Mouse (Mus musculus) kidney, adult 2 months (tissue): ENCODE data around the gene Lilrb4a. TPM values are rescaled to one million over a fixed set of nuclear protein-coding genes. Genes with fewer than 3 reads are reported as not detected.
"Not testable (repeated sequence)": the region's sequence is repeated elsewhere in the genome, so short reads cannot be mapped to it uniquely, and the experiment has no call there.

Experiments
- DNase-seq: peaks from one replicate; pipeline ENCODE4 v3.0.0; 2021
- H3K27ac ChIP-seq: fragments of 200-500 bp; 2 replicates; pipeline ENCODE4 v1.5.1; 2012; ENCODE audit warnings: low read depth, low read length, control low read depth, inconsistent platforms; ENCODE audit not compliant: insufficient read depth
- H3K27me3 ChIP-seq: fragments of 200-500 bp; replicated peaks from 2 replicates; pipeline ENCODE4 v1.6.1; 2012; ENCODE audit warnings: mild to moderate bottlenecking, moderate library complexity, low read length, inconsistent platforms; ENCODE audit not compliant: control insufficient read depth, insufficient read depth
- H3K36me3 ChIP-seq: fragments of 200-500 bp; 2 replicates; pipeline ENCODE4 v1.6.1; 2012; ENCODE audit warnings: mild to moderate bottlenecking, moderate library complexity, low read length, inconsistent platforms; ENCODE audit not compliant: control insufficient read depth, insufficient read depth
- H3K4me1 ChIP-seq: fragments of 200-500 bp; 2 replicates; pipeline ENCODE4 v1.6.1; 2011; ENCODE audit warnings: low read length; ENCODE audit not compliant: control insufficient read depth, insufficient read depth
- H3K4me3 ChIP-seq: fragments of 200-500 bp; 2 replicates; pipeline ENCODE4 v1.5.1; 2011; ENCODE audit warnings: mild to moderate bottlenecking, low read depth, low read length, control low read depth; ENCODE audit not compliant: insufficient read depth
- CTCF ChIP-seq: fragments of 200-500 bp; conservative IDR thresholded peaks from 2 replicates; pipeline ENCODE4 v1.5.1; 2011; ENCODE audit warnings: low read depth, mild to moderate bottlenecking, control low read depth, low read length, moderate library complexity, mixed read lengths; ENCODE audit not compliant: insufficient read depth, insufficient read length
- POLR2A ChIP-seq: fragments of 200-500 bp; IDR thresholded peaks from one replicate; pipeline ENCODE4 v1.6.1; 2011; ENCODE audit warnings: low read depth, low read length, control low read depth
- WGBS: fragments of 180-500 bp; shearing (Covaris S2); methylation state at CpG from one replicate; pipeline ENCODE4 v1.1.7; 2018; 5-methylcytosine and 5-hydroxymethylcytosine counted together
- polyA plus RNA-seq: library from polyadenylated mRNA; depleted of rRNA; stranded (reverse); fragments of >200 nt; gene quantifications from 2 replicates; pipeline ENCODE4 v1.2.3, GENCODE M21; 2012; rRNA removed

Lilrb4a gene
- polyA plus RNA-seq = 1.0 and 1.4 TPM in 2 replicates

DNA sequence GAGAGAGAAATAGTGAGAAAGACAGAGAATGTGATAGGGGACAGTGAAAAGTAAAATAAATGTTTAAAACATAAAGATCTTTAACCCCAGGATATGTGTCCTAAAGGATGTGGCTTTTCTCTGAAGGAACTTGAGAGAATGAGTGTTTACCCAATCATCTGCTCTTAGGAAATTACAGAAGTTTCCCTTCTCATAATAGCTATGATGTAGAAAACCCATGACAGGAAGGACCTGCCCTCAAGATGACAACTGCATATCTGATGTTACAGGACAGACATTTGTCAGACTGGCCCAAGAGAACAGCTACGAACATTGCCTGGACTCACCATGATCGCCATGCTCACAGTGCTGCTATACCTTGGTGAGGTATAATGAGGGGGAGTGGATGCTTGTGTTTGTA lies at the start of gene Lilrb4a:
Gene Lilrb4a (plus strand): TSS at position 266 of the 400 bp plus-strand sequence.
- no CpG with 5 or more reads among the region's 2 CpGs for WGBS
- H3K27ac ChIP-seq, H3K27me3 ChIP-seq, H3K4me1 ChIP-seq, H3K36me3 ChIP-seq, DNase-seq, H3K4me3 ChIP-seq: not testable (repeated sequence)

DNA sequence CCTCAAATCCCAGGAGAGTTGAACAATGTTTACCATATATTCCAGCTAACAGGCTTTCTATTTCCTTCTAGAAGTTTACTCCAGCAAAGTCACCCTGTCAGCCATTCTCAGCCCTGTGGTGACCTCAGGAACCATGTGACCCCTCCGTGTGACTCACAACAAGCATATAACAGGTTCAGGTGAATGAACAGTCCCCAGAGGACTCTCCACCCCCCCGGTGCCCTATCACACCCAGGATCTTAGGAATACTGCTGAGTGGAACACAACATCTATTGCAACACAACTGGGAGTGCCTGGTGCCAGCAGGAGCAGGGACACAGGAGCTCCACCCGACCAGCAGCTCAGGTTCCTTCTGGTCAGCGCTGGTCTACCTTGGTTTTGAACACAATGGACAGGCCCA lies 39.1 kb upstream of the Lilrb4a start:
- H3K27ac ChIP-seq = no peak overlapping the region
- WGBS = 82% methylated on average over 4 of the region's 4 CpGs
- no peaks in the 10 kb centered on the region for H3K36me3 ChIP-seq
- no peak overlapping the region for H3K4me3 ChIP-seq
- no peaks in the 10 kb centered on the region for H3K4me1 ChIP-seq
- no peaks in the 10 kb centered on the region for H3K27me3 ChIP-seq
- DNase-seq = no peak
- no peak for TF ChIP-seq CTCF
- no peak for TF ChIP-seq POLR2A

GRCm38 (mm10) chr10:51453616-51454298 lies 37.0 kb upstream of the Lilrb4a start:
- no peak for TF ChIP-seq CTCF
- TF ChIP-seq POLR2A = no peak
- DNase-seq = peak; percentile 21
- Histone ChIP-seq H3K27ac (no peak overlapping the region; the same call in 1 of the 2 replicates), H3K36me3 (no peaks in the 10 kb centered on the region), H3K27me3 (no peaks in the 10 kb centered on the region), H3K4me1 (no peaks in the 10 kb centered on the region), H3K4me3 (no peak overlapping the region)
- 43% methylated on average over 1 of the region's 1 CpGs for WGBS

DNA sequence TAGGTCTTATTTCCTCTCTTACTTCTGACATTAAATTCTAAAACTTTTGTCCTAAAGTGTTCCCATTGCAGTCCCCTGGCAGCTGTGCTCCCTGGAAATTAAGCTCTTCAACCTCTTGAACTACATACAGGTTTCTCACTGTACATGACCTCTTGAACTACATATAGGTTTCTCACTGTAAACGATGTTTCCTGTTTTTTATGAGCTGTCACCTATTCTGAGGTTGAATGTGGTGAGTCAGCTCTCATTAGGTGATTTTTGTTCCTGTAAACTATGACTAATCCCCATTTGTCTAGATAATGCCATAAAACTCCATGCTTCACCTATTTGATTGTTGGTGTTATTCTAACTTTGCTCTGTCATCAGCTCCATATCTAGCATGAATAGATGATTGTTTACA lies 36.4 kb upstream of the Lilrb4a start:
- Histone ChIP-seq H3K4me3 (no peak overlapping the region), H3K27ac (no peak overlapping the region; the same call in 1 of the 2 replicates), H3K27me3 (no peaks in the 10 kb centered on the region), H3K36me3 (no peaks in the 10 kb centered on the region), H3K4me1 (no peaks in the 10 kb centered on the region)
- 39% methylated on average over 1 of the region's 1 CpGs for WGBS
- DNase-seq = no peak
- no peak for TF ChIP-seq CTCF
- no peak for TF ChIP-seq POLR2A

DNA sequence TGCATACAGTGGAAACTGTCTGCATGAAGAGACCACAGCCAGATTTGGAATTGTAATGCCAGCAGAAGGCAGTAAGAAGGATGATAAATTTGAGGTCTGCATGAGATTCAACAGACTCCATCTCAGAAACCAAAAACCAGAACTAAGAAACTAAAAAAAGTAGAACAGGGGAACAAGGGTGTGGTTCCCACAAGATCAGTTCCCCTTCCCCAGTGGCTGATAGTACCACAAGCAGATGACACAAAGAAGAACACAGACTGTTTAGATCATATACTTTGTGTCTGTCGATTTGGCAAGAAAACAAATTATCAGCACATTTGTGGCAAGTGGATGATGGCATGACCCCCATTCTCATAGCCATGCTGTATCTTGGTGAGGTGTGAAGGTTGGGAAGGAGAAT lies 35.0 kb upstream of the Lilrb4a start:
- 69% methylated on average over 1 of the region's 1 CpGs for WGBS
- Histone ChIP-seq H3K4me1 (no peaks in the 10 kb centered on the region), H3K36me3 (no peaks in the 10 kb centered on the region), H3K27me3 (no peaks in the 10 kb centered on the region), H3K27ac (peak overlapping the region; percentile 16; the same call in 1 of the 2 replicates), H3K4me3 (no peak overlapping the region)
- TF ChIP-seq CTCF (no peak), POLR2A (no peak)
- peak; percentile 9 for DNase-seq

DNA sequence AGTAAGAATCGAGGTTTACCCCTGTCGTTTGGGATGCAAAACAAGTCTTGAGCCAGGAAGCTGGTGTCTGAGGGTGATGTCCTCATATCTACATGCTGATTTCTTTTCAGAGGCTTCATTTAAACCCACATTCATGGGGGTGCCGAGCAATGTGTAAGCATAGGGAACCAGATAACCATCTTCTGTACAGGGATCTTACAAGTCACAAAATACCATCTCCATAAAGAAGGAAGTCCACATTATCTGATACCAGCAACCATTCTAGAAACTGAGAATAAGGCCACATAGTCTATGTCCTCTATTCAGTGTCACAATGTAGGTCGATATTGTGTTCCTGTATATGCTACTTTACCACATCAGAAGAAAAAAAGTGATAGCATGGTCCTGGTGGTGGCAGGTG lies 34.4 kb upstream of the Lilrb4a start:
- Histone ChIP-seq H3K27me3 (no peaks in the 10 kb centered on the region), H3K27ac (no peak overlapping the region), H3K4me1 (no peaks in the 10 kb centered on the region), H3K36me3 (no peaks in the 10 kb centered on the region), H3K4me3 (no peak overlapping the region)
- DNase-seq = no peak
- no peak for TF ChIP-seq POLR2A
- TF ChIP-seq CTCF = no peak
- 74% methylated on average over 4 of the region's 4 CpGs for WGBS

- H3K36me3 ChIP-seq, H3K4me1 ChIP-seq, H3K27ac ChIP-seq, H3K4me3 ChIP-seq, H3K27me3 ChIP-seq, DNase-seq: not testable (repeated sequence)
- 63% methylated on average over 4 of the region's 4 CpGs for WGBS
These were observed 27.0 kb upstream of the Lilrb4a start for GRCm38 (mm10) chr10:51463800-51464199.

DNA sequence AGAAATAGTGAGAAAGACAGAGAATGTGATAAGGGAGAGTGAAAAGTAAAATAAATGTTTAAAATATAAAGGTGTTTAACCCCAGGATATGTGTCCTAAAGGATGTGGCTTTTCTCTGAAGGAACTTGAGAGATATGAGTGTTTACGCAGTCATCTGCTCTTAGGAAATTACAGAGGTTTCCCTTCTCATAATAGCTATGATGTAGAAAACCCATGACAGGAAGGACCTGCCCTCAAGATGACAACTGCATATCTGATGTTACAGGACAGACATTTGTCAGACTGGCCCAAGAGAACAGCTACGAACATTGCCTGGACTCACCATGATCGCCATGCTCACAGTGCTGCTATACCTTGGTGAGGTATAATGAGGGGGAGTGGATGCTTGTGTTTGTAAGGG lies 10.4 kb upstream of the Lilrb4a start, which contains the start of the genes Gm49339 and Lilr4b:
Gene Gm49339 (plus strand): TSS at position 216 of the 400 bp plus-strand sequence.
Gene Lilr4b (plus strand): TSS at position 236 of the 400 bp plus-strand sequence.
- not testable (repeated sequence) for H3K4me3 ChIP-seq, H3K27ac ChIP-seq, H3K36me3 ChIP-seq, DNase-seq, H3K27me3 ChIP-seq, H3K4me1 ChIP-seq
- 89% methylated on average over 1 of the region's 3 CpGs for WGBS
